Mouse (Mus musculus): ENCODE results near the gene Kat8. TPM values are rescaled to one million over a fixed set of nuclear protein-coding genes. Genes with fewer than 3 reads are reported as not detected.

Kat8 gene
- polyA plus RNA-seq, 1 experiment from 2014 or later = 47.8 TPM

DNA sequence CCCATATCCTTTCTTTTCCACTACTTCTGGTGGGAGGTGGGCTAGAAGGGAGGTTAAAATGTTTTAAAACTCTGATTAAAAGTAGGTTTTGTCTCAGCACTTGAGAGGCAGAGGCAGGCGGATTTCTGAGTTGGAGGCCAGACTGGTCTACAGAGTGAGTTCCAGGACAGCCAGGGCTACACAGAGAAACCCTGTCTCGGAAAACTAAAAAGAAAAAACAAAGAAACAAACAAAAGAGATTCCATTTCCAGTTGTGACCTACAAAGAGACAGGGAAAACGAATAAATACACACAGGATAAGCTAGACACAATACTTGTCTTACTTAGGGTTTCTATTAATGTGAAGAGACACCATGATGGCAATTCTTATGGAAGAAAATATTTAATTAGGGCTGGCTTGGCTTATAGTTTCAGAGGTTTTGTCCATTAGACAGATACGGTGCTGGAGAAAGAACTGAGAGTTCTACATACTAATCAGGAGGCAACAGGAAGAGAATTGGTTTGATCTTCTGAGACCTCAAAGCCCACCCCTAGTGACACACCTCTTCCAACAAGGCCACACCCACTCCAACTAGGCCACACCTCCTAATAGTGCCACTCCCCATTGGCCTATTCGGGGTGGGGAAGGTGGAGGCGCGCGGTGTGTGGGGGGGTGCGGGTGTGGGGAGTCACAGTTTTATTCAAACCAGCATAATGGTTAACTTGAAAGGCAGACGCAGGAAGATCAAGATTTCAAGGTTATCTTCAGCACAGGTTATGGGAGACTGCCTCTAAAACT lies 13.9 kb upstream of the Kat8 start:
- H3K4me1 ChIP-seq = peaks cover 11% of the 10 kb centered on the region
- H3K9ac ChIP-seq = peak overlapping the region; percentile 40; the same call in 1 of the 2 replicates
- no peaks in the 10 kb centered on the region for H3K9me3 ChIP-seq
- no peak overlapping the region for H3K4me3 ChIP-seq
- WGBS = 31% methylated on average over 10 of the region's 10 CpGs
- peaks cover 6% of the 10 kb centered on the region; the same call in 1 of the 2 replicates for H3K36me3 ChIP-seq
- no peak overlapping the region for H3K4me2 ChIP-seq (replicated peaks)
- H3K27me3 ChIP-seq = peaks cover 6% of the 10 kb centered on the region; the same call in 1 of the 2 replicates
- no peak for ATAC-seq (ENCODE audit: low FRiP score, low read depth)
- no peak overlapping the region for H3K27ac ChIP-seq

DNA sequence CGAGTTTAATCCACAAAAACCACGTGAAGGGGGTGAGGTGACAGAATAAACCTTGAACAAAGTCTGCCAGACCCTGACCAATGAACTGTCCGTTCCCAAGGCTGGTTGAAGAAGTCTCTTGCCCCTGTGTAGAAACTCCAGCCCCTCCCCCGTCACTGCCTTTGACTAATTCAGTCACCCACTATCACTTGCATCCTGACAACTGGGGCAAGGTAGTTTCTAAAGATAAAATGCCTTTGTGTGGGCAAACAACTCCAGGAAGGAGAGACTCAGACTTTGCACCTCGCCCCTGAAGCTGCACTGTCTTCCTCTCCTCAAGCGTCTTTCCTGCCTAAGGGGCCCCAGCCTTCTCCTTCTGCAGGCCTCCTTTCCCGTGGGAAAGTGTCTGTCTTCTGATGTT lies 12.3 kb upstream of the Kat8 start:
- H3K4me3 ChIP-seq = no peak overlapping the region
- H3K27me3 ChIP-seq = peaks cover 6% of the 10 kb centered on the region; the same call in 1 of the 2 replicates
- no peak overlapping the region for H3K4me2 ChIP-seq (replicated peaks)
- ATAC-seq (ENCODE audit: low FRiP score, low read depth) = no peak
- peaks cover 9% of the 10 kb centered on the region for H3K4me1 ChIP-seq
- H3K9ac ChIP-seq = no peak overlapping the region
- H3K36me3 ChIP-seq = no peaks in the 10 kb centered on the region
- no peak overlapping the region for H3K27ac ChIP-seq
- WGBS = 47% methylated on average over 7 of the region's 7 CpGs
- H3K9me3 ChIP-seq = no peaks in the 10 kb centered on the region

- Histone ChIP-seq H3K9me3 (no peaks in the 10 kb centered on the region), H3K4me1 (peaks cover 12% of the 10 kb centered on the region), H3K27me3 (peaks cover 6% of the 10 kb centered on the region; the same call in 1 of the 2 replicates), H3K4me2 (replicated peaks) (no peak overlapping the region), H3K4me3 (no peak overlapping the region), H3K27ac (no peak overlapping the region), H3K36me3 (peaks cover 16% of the 10 kb centered on the region), H3K9ac (no peak overlapping the region)
- 81% methylated on average over 2 of the region's 2 CpGs for WGBS
- no peak for ATAC-seq (ENCODE audit: low FRiP score, low read depth)
These were observed 10.5 kb upstream of the Kat8 start for GRCm38 (mm10) chr7:127901772-127902171.

DNA sequence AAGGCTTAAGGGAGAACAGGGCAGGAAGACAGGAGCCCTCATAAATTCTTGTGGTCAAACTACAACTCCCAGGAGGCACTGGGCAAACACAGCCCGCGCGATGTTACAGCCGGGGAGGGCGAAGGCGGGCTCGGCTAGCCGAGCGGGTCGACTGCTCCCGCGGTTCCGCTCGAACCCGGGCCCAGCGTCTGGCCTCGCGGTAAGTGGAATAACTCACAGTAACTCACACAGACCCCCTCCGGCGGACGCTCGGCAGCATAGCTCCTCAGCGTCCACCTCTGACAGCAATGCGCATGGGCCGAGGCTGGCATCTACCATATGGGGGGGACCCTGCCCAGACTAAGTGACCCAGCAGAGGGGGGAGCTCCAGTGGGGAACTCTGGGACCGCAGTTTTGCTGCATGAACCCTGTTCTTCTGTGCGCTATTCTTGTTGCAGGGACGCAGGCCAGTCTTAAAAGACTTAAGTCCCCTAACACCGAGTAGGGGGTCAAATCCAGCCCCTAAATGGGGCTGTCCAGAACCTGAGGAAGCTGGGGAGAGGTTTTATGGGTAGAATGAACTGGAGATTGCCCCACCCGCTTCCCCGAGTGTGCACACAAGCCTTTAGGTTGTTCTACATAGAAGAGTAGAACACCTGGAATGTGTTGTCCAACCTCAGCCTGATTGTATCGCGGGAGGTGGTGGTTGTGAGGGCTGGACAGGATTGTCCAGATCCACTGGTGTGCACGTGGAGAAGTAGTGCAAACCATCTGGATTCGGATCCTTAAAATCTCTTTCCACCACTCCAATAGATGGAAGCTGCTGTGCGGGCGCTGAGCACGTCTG lies 8.1 kb upstream of the Kat8 start, which contains the start of gene Bckdk:
Gene Bckdk, plus strand, starts transcription at position 112 of the 826 bp plus-strand sequence.
- Histone ChIP-seq H3K4me1 (peaks cover 12% of the 10 kb centered on the region), H3K9me3 (no peaks in the 10 kb centered on the region), H3K9ac (peak within 1 kb of the TSS; percentile 83), H3K4me2 (replicated peaks) (peak within 1 kb of the TSS; percentile 83), H3K36me3 (peaks cover 40% of the 10 kb centered on the region), H3K27ac (peak within 1 kb of the TSS; percentile 80), H3K27me3 (peaks cover 5% of the 10 kb centered on the region; the same call in 1 of the 2 replicates), H3K4me3 (peak within 1 kb of the TSS; percentile 60)
- 5% methylated on average over 38 of the region's 38 CpGs for WGBS
- peak; percentile 91 for ATAC-seq (ENCODE audit: low FRiP score, low read depth)

DNA sequence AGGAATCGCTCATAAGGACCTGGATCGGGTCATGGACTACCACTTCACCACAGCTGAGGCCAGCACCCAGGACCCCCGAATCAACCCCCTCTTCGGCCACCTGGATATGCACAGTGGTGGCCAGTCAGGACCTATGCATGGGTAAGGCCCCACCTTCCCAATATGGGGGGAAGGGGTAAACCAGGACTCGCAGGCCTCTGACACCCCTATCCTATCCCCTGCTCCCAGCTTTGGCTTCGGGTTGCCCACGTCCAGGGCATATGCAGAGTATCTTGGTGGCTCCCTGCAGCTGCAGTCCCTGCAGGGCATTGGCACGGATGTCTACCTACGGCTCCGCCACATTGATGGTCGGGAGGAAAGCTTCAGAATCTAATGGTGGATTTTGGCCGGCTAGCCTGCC lies 4.4 kb upstream of the Kat8 start:
- Histone ChIP-seq H3K36me3 (peaks cover 50% of the 10 kb centered on the region), H3K9me3 (no peaks in the 10 kb centered on the region), H3K27me3 (no peaks in the 10 kb centered on the region), H3K4me1 (peaks cover 20% of the 10 kb centered on the region), H3K4me3 (no peak overlapping the region), H3K4me2 (replicated peaks) (no peak overlapping the region), H3K27ac (no peak overlapping the region), H3K9ac (no peak overlapping the region)
- ATAC-seq (ENCODE audit: low FRiP score, low read depth) = no peak
- 93% methylated on average over 12 of the region's 12 CpGs for WGBS

DNA sequence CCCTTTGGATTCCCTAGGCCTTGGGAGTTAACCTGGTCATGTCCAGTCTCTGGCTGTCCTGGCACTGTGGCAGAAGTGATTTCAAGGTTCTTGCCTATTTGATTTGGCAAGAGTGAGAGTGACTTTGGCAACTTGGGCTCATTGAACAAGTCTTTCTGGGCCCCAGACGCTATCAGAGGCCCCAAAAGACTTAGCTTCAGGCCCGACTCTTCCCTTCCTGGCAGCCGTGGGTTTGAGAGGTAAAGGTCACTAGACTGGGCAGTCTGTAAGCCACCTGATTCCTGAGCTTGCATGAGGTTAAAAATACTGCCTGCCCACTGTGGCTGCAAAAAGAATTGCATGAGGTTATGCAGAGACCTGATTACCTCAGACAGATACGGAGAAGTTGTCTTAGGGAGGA lies 3.7 kb upstream of the Kat8 start:
- peaks cover 50% of the 10 kb centered on the region for H3K36me3 ChIP-seq
- no peak overlapping the region for H3K4me2 ChIP-seq (replicated peaks)
- ATAC-seq (ENCODE audit: low FRiP score, low read depth) = no peak

DNA sequence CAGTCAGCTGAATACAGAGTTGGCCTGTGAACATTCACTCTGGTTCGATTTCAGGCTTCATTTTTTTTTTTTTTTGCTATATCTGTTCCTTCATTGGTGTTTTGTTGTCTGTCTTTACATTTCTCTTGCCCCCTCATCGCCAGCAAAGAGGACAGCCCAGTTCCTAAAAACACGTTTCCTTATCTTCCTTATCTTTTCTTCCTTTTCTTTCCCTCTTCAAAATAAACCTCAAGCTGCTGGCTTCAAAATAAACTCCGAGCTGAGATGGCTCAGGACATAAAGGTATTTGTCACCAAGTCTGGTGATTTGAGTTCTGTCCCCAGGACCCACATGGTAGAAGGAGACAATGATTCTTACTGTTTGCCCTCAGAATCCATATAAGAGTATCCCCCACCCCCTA lies 622 bp downstream of the Kat8 start:
- H3K4me3 ChIP-seq = peak overlapping the region; percentile 93
- H3K27me3 ChIP-seq = no peaks in the 10 kb centered on the region
- no peak for ATAC-seq (ENCODE audit: low FRiP score, low read depth)
- H3K9me3 ChIP-seq = no peaks in the 10 kb centered on the region
- 25% methylated on average over 4 of the region's 4 CpGs for WGBS
- 0 out of 2 replicates have a peak overlapping the region, but pooled peaks have one; percentile 81 for H3K27ac ChIP-seq
- H3K4me2 ChIP-seq (replicated peaks) = peak overlapping the region; percentile 65
- H3K4me1 ChIP-seq = peaks cover 13% of the 10 kb centered on the region; the same call in 1 of the 2 replicates
- H3K36me3 ChIP-seq = peaks cover 51% of the 10 kb centered on the region
- peak overlapping the region; percentile 83 for H3K9ac ChIP-seq

More for the DNA sequence above, 3.7 kb upstream of the Kat8 start:
- no peaks in the 10 kb centered on the region for H3K9me3 ChIP-seq
- no peak overlapping the region for H3K9ac ChIP-seq
- 88% methylated on average over 4 of the region's 4 CpGs for WGBS
- H3K4me3 ChIP-seq = no peak overlapping the region
- H3K27me3 ChIP-seq = no peaks in the 10 kb centered on the region
- peaks cover 26% of the 10 kb centered on the region for H3K4me1 ChIP-seq
- H3K27ac ChIP-seq = no peak overlapping the region

DNA sequence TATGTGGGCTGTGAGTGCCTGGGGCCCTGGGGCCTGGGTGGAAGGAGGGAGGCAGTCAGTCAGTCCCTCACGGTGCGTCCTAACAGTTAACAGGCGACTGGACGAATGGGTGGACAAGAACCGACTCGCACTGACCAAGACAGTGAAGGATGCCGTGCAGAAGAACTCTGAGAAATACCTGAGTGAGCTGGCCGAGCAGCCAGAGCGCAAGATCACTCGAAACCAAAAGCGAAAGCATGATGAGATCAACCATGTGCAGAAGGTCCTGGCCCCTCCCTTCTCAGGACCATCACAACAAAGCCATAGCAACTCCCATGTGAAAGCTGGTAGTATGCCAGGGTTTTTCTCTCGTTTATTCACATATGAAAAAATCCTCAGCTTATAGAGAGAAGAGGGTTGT lies 3.0 kb downstream of the Kat8 start:
- 91% methylated on average over 12 of the region's 12 CpGs for WGBS
- no peak for ATAC-seq (ENCODE audit: low FRiP score, low read depth)
- no peak overlapping the region for H3K27ac ChIP-seq
- no peaks in the 10 kb centered on the region for H3K9me3 ChIP-seq
- no peaks in the 10 kb centered on the region for H3K27me3 ChIP-seq
- peaks cover 41% of the 10 kb centered on the region for H3K36me3 ChIP-seq
- no peak overlapping the region for H3K4me3 ChIP-seq
- H3K4me2 ChIP-seq (replicated peaks) = no peak overlapping the region
- peaks cover 13% of the 10 kb centered on the region; the same call in 1 of the 2 replicates for H3K4me1 ChIP-seq
- no peak overlapping the region for H3K9ac ChIP-seq

DNA sequence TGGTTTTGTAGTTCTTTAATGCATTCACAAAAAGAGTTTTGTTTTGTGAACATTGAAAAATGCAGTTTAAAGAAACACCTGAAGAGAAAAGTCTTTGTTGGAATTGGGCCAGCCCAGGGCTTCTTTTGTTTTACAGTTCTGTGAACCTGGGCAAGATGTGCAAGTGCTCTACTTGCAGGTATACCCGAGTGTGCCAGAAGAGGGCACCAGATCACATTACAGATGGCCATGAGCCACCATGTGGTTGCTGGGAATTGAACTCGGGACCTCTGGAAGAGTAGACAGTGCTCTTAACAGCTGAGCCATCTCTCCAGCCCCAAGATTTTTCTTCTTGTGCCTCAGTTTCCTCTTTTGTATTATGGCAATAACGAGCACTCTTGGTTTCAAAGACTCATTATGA lies 5.9 kb downstream of the Kat8 start:
- Histone ChIP-seq H3K36me3 (peaks cover 69% of the 10 kb centered on the region), H3K9ac (no peak overlapping the region), H3K27ac (no peak overlapping the region), H3K27me3 (no peaks in the 10 kb centered on the region), H3K4me1 (peaks cover 3% of the 10 kb centered on the region; the same call in 1 of the 2 replicates), H3K9me3 (no peaks in the 10 kb centered on the region), H3K4me2 (replicated peaks) (no peak overlapping the region), H3K4me3 (no peak overlapping the region)
- no peak for ATAC-seq (ENCODE audit: low FRiP score, low read depth)
- 53% methylated on average over 3 of the region's 3 CpGs for WGBS

DNA sequence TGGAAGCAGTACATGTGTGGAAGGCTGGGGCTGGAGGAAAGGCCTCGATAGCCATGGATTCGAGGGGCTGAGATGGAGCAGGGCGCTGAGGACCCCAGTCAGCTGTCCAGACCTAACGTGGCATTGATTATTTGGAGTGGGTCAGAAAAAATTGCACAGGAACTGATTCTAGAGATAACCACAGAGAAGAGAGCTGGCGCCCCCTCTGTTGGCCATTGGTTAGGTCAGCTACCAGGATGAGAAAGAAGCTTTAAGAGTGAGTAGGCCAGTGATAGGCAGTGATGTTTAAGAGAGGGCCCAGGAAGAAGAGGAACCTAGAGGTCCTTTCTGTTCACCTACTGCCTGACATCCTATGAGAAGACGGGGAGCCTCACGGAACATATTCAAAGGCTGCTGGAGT lies 7.0 kb downstream of the Kat8 start:
- 83% methylated on average over 7 of the region's 7 CpGs for WGBS

DNA sequence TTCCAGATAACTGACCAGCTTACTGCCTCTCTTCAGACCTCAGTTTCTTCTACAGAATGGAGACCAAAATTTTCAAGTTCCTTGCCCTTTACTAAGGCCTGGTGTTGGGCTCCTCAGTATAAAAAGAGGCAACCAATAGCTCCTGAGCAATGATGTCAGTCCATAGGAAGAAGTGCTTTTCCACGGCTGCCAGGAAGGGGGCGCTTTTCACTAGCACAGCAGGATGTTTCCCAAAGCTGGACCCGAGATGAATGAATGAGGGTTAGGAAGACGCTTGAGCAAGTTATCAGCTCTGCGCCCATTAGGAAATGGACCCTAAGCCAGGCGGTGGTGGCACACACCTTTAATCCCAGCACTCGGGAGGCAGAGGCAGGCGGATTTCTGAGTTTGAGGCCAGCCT lies 9.2 kb downstream of the Kat8 start:
- H3K4me3 ChIP-seq = no peak overlapping the region
- peaks cover 78% of the 10 kb centered on the region for H3K36me3 ChIP-seq
- H3K9ac ChIP-seq = no peak overlapping the region
- no peaks in the 10 kb centered on the region for H3K27me3 ChIP-seq
- no peak overlapping the region for H3K4me2 ChIP-seq (replicated peaks)
- no peaks in the 10 kb centered on the region for H3K4me1 ChIP-seq
- no peak for ATAC-seq (ENCODE audit: low FRiP score, low read depth)
- 63% methylated on average over 8 of the region's 8 CpGs for WGBS
- H3K9me3 ChIP-seq = no peaks in the 10 kb centered on the region
- H3K27ac ChIP-seq = no peak overlapping the region

More for the DNA sequence above, 7.0 kb downstream of the Kat8 start:
- Histone ChIP-seq H3K9ac (no peak overlapping the region), H3K9me3 (no peaks in the 10 kb centered on the region), H3K27ac (no peak overlapping the region), H3K4me1 (no peaks in the 10 kb centered on the region), H3K4me3 (no peak overlapping the region), H3K36me3 (peaks cover 76% of the 10 kb centered on the region), H3K4me2 (replicated peaks) (no peak overlapping the region), H3K27me3 (no peaks in the 10 kb centered on the region)
- no peak for ATAC-seq (ENCODE audit: low FRiP score, low read depth)
